Mouse (Mus musculus) kidney, adult 2 months (tissue): ENCODE measurements around the gene Rpia.

Source experiments
- CTCF ChIP-seq: fragments of 200-500 bp; conservative IDR thresholded peaks from 2 replicates; pipeline ENCODE4 v1.5.1; 2011; ENCODE audit warnings: low read depth, mild to moderate bottlenecking, control low read depth, low read length, moderate library complexity, mixed read lengths; ENCODE audit not compliant: insufficient read depth, insufficient read length
- POLR2A ChIP-seq: fragments of 200-500 bp; IDR thresholded peaks from one replicate; pipeline ENCODE4 v1.6.1; 2011; ENCODE audit warnings: low read depth, low read length, control low read depth

DNA sequence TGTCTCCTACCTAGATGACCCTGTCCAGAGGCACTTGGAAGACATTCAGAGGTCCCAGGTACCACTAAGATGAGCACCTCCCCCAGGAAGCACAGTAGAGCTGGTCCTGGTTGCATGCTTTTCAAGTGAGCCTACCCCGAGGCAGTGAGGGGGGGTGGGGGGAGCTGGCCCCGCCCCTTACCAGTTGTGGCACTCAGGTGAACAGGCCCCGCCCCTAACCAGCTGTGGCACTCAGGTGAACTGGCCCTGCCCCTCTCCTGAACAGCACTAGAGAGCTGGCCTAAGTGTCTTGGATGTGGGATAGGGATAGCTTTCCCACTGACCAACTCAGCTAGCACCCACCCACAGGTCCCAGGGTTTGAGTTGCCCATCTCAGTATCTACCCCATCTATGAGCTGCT lies 46.5 kb upstream of the Rpia start:
- TF ChIP-seq CTCF (no peak), POLR2A (no peak)
